Mouse (Mus musculus) kidney, adult 2 months (tissue): ENCODE data around the gene Bmpr1b. TPM values are rescaled to one million over a fixed set of nuclear protein-coding genes. Genes with fewer than 3 reads are reported as not detected.

Source experiments
- DNase-seq: peaks from one replicate; pipeline ENCODE4 v3.0.0; 2021
- H3K27ac ChIP-seq: fragments of 200-500 bp; 2 replicates; pipeline ENCODE4 v1.5.1; 2012; ENCODE audit warnings: low read depth, low read length, control low read depth, inconsistent platforms; ENCODE audit not compliant: insufficient read depth
- H3K27me3 ChIP-seq: fragments of 200-500 bp; replicated peaks from 2 replicates; pipeline ENCODE4 v1.6.1; 2012; ENCODE audit warnings: mild to moderate bottlenecking, moderate library complexity, low read length, inconsistent platforms; ENCODE audit not compliant: control insufficient read depth, insufficient read depth
- H3K36me3 ChIP-seq: fragments of 200-500 bp; 2 replicates; pipeline ENCODE4 v1.6.1; 2012; ENCODE audit warnings: mild to moderate bottlenecking, moderate library complexity, low read length, inconsistent platforms; ENCODE audit not compliant: control insufficient read depth, insufficient read depth
- H3K4me1 ChIP-seq: fragments of 200-500 bp; 2 replicates; pipeline ENCODE4 v1.6.1; 2011; ENCODE audit warnings: low read length; ENCODE audit not compliant: control insufficient read depth, insufficient read depth
- H3K4me3 ChIP-seq: fragments of 200-500 bp; 2 replicates; pipeline ENCODE4 v1.5.1; 2011; ENCODE audit warnings: mild to moderate bottlenecking, low read depth, low read length, control low read depth; ENCODE audit not compliant: insufficient read depth
- CTCF ChIP-seq: fragments of 200-500 bp; conservative IDR thresholded peaks from 2 replicates; pipeline ENCODE4 v1.5.1; 2011; ENCODE audit warnings: low read depth, mild to moderate bottlenecking, control low read depth, low read length, moderate library complexity, mixed read lengths; ENCODE audit not compliant: insufficient read depth, insufficient read length
- POLR2A ChIP-seq: fragments of 200-500 bp; IDR thresholded peaks from one replicate; pipeline ENCODE4 v1.6.1; 2011; ENCODE audit warnings: low read depth, low read length, control low read depth
- WGBS: fragments of 180-500 bp; shearing (Covaris S2); methylation state at CpG from one replicate; pipeline ENCODE4 v1.1.7; 2018; 5-methylcytosine and 5-hydroxymethylcytosine counted together
- polyA plus RNA-seq: library from polyadenylated mRNA; depleted of rRNA; stranded (reverse); fragments of >200 nt; gene quantifications from 2 replicates; pipeline ENCODE4 v1.2.3, GENCODE M21; 2012

Gene Bmpr1b
- polyA plus RNA-seq, 1 experiment, result 2.0 TPM

DNA sequence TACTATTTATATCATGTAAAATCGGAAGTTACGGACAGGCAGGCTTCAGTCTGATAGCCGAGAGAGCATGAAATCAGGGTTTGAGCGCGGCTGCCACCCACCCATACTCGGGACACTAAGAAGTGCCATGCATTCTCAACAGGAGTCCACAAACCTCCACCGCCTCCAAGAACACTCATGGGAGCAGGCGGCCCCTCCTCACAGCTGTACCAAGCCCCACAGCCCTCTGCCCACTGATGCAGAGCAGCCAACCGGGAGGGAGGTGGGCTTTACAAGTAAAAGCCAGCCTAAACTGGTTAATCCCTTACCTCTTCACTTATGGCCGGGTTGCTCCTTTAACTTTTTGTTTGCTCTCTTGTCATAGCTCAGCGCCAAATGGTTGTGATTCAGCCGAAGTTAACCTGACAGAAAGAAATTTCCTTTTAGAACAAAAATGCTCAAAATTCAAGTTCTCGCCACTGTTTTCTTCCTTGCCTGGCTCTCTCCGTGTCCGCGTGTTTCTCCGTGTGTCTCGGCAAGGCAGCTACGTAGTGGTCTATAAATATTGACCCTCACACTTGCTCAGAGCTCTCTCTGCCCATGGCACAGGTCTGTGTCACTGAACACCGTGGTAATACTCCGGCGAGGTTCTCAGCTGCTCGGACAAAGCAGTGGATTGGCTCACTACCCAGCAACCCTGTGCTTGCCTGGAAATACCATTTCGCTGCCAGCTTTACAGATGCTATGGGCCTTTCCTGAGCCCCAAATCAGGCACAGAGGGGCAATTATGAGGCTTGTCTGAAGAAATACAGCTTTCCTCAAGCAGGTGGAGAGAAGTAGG is 187.4 kb downstream of the Bmpr1b start:
- Histone ChIP-seq H3K27me3 (no peaks in the 10 kb centered on the region), H3K36me3 (no peaks in the 10 kb centered on the region), H3K27ac (peak overlapping the region; percentile 39), H3K4me1 (no peaks in the 10 kb centered on the region), H3K4me3 (peak overlapping the region; percentile 42)
- 41% methylated on average over 24 of the region's 24 CpGs for WGBS
- TF ChIP-seq CTCF (no peak), POLR2A (no peak)
- DNase-seq, result peak; percentile 22

DNA sequence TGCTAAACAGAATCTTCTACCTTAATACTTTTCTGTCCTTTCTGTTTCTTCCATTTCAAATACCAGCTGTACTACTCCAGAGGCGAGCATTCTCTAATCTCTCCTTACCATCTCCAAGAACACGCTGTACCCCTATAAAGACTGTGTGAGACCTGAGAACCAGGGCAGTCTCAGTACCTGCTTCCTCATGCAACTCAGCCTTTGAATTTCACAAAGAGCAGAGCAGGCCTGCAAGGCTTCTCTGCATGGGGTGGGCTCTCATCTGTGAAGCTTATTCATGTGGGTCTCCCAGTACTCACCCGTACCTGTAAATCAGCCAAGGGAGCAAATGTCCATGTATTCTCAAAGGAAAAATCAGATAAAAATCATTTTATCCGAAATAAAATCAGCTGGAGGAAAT is 203.0 kb downstream of the Bmpr1b start:
- no peaks in the 10 kb centered on the region for H3K36me3 ChIP-seq
- DNase-seq, result no peak
- H3K27me3 ChIP-seq, result no peaks in the 10 kb centered on the region
- H3K27ac ChIP-seq, result no peak overlapping the region
- TF ChIP-seq POLR2A (no peak), CTCF (no peak)
- no peak overlapping the region for H3K4me3 ChIP-seq
- H3K4me1 ChIP-seq, result no peaks in the 10 kb centered on the region
- WGBS, result 57% methylated on average over 4 of the region's 4 CpGs

DNA sequence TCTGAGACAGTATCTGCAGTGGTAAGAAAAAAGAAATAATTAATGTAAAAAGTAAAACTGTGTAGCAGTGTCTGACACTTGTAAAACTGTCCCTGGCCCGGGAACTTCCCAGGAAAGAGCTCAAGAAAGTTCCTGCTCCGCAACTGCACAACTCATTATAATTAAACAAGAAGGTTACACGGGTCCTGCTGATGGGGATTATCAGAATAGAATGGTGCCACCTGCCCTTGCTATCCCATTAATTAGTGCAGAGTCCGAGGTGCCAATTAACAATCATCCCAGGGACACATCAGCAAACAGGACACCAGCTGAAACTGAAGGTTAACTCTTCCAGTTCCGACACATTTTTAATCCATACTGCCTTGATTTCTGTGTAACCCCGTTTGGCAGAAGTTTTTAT is 216.3 kb downstream of the Bmpr1b start:
- Histone ChIP-seq H3K36me3 (no peaks in the 10 kb centered on the region), H3K27me3 (no peaks in the 10 kb centered on the region), H3K4me1 (no peaks in the 10 kb centered on the region), H3K27ac (no peak overlapping the region), H3K4me3 (no peak overlapping the region)
- DNase-seq, result no peak
- no peak for TF ChIP-seq POLR2A
- TF ChIP-seq CTCF, result no peak
- WGBS, result 53% methylated on average over 6 of the region's 6 CpGs

DNA sequence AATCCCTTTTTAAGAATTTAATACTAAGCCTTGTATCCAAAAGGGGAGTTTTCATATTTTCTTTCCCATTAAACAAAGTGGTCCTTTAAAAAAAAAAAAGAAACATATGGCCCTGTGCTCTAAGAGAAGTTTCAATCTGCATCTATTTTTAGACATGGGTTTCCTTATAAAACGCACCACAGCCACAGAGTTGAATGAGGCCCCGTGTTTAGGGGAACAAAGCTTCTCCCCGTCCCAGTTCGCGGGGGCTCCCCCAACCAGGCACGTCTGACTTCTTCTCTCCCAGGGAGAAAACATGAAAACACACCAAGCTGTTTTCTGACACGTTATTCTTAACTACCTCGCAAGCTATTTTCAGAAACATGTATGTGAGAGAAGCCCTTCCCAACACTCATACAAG is 218.6 kb downstream of the Bmpr1b start:
- Histone ChIP-seq H3K4me1 (no peaks in the 10 kb centered on the region), H3K27me3 (no peaks in the 10 kb centered on the region), H3K27ac (no peak overlapping the region), H3K4me3 (no peak overlapping the region), H3K36me3 (no peaks in the 10 kb centered on the region)
- TF ChIP-seq CTCF (no peak), POLR2A (no peak)
- no peak for DNase-seq
- WGBS, result 77% methylated on average over 8 of the region's 8 CpGs

DNA sequence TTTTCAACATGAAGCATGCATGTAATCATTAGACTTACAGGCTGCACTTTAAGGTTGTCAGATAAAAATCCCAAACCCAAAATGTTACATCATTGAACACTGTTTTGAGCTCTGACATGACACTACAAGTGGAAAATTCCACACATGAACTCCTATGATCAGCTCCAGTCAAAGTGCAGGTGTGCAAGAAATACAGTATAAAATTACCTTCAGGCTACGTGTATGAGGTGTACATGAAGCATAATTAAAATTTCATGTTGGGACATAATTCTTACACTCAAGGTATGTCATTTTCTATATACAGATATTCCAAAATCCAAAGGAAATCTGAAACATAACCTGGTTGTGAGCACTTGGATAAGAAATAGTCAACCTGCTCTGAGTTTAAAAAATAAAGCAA is 220.7 kb downstream of the Bmpr1b start:
- no peak for TF ChIP-seq POLR2A
- no peak for TF ChIP-seq CTCF
- WGBS, result 84% methylated on average over 1 of the region's 1 CpGs
- H3K4me3 ChIP-seq, result no peak overlapping the region

DNA sequence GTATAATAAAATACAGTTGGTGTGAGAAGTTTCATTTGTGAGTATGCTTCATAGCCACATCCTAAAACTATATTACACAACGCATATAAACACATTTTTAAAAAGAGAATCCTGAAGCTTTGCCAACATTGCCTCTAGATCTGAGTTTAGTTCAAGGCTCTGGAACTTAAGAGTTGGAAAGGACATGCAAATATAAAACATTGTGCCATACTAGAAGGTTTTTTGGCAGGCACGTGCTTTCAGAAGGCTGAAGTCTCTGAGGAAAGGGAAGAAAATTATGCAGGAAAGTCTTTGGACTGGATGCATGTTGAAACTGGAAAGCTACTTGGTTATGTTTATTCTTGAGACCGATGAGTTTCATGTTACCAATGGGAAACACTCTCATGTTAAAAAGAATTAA is 221.1 kb downstream of the Bmpr1b start:
- 68% methylated on average over 3 of the region's 3 CpGs for WGBS
- no peak for DNase-seq

More for the DNA sequence above, 220.7 kb downstream of the Bmpr1b start:
- H3K36me3 ChIP-seq, result no peaks in the 10 kb centered on the region
- DNase-seq, result no peak
- no peak overlapping the region for H3K27ac ChIP-seq
- H3K27me3 ChIP-seq, result no peaks in the 10 kb centered on the region
- no peaks in the 10 kb centered on the region for H3K4me1 ChIP-seq

DNA sequence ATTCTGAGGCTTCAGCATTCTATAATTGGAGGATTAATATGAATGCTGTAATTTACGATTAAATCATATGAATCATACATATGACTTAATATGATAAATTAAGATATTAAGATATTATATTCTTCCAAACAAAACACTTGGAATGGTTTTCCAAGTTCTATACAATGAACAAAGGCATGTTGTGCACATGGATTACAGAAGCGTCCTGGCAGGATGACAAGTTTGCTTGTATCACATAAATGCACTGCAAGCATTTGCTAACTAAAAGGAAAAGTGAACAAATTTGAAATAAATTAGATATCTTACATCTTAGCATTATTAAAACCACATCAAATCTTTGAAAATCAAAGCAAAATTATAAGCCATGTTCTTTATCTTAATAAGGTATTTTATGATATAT is 222.4 kb downstream of the Bmpr1b start:
- 84% methylated on average over 2 of the region's 2 CpGs for WGBS
- no peaks in the 10 kb centered on the region for H3K36me3 ChIP-seq
- TF ChIP-seq CTCF (no peak), POLR2A (no peak)
- H3K27ac ChIP-seq, result no peak overlapping the region
- DNase-seq, result no peak
- no peaks in the 10 kb centered on the region for H3K4me1 ChIP-seq
- H3K27me3 ChIP-seq, result no peaks in the 10 kb centered on the region
- no peak overlapping the region for H3K4me3 ChIP-seq

More for the DNA sequence above, 221.1 kb downstream of the Bmpr1b start:
- H3K27ac ChIP-seq, result no peak overlapping the region
- H3K27me3 ChIP-seq, result no peaks in the 10 kb centered on the region
- no peak overlapping the region for H3K4me3 ChIP-seq
- TF ChIP-seq POLR2A, result no peak
- H3K36me3 ChIP-seq, result no peaks in the 10 kb centered on the region
- H3K4me1 ChIP-seq, result no peaks in the 10 kb centered on the region
